11 mouse cellular contexts compared by ENCODE assay signal in genomic region chr2:145015951-145016350, GRCm38 (mm10).
"Had no signal": no experiment of that assay in that cellular context is flagged by ENCODE, and none has a peak within 500 bp of the region (broad histone marks: within the 10 kb centered on the region; RNA-seq: fewer than 3 reads in every experiment).

No protein-coding gene starts in this region.

- DNase-seq: kidney, adult 8-10 months; kidney, postnatal 14 days; kidney, postnatal 4 days; liver, embryonic 13.5 days; lung, adult 2 months; lung, postnatal 14 days; lung, postnatal 4 days; midbrain, embryonic 14.5 days; thymus, adult 2 months; thymus, postnatal 14 days; thymus, postnatal 4 days had no signal
